Mouse (Mus musculus): ENCODE data around the gene Fkbp11.

GRCm38 (mm10) chr15:98768259-98768658, 40.3 kb upstream of the Fkbp11 start:
- TF ChIP-seq CTCF (conservative IDR thresholded peaks at IDR 0.05; ENCODE audit: insufficient read depth, insufficient read length, low read depth, low read length) (no peak), POLR2A (IDR thresholded peaks at IDR 0.05; ENCODE audit: low read depth, low read length) (no peak)
